Mouse (Mus musculus) embryonic facial prominence, embryonic 13.5 days (tissue): ENCODE results near the gene Zcchc4. TPM values are rescaled to one million over a fixed set of nuclear protein-coding genes. Genes with fewer than 3 reads are reported as not detected.

Source experiments
- ATAC-seq: fragments of 200-750 bp; cut with Nextera tagmentation; 2 replicates; pipeline ENCODE4 v1.8.0; 2017; ENCODE audit warnings: low read depth; ENCODE audit not compliant: insufficient number of reproducible peaks, insufficient read depth, low FRiP score, low TSS enrichment
- H3K27ac ChIP-seq: fragments of 300-500 bp; sonication (generic); 2 replicates; pipeline ENCODE4 v1.5.1; 2015; ENCODE audit warnings: moderate library complexity, mild to moderate bottlenecking, inconsistent platforms
- H3K27me3 ChIP-seq: fragments of 300-500 bp; sonication (generic); 2 replicates; pipeline ENCODE4 v1.6.1; 2015; ENCODE audit warnings: mild to moderate bottlenecking, inconsistent platforms
- H3K36me3 ChIP-seq: fragments of 300-500 bp; sonication (generic); 2 replicates; pipeline ENCODE4 v1.6.1; 2015; ENCODE audit warnings: mild to moderate bottlenecking, inconsistent platforms
- H3K4me1 ChIP-seq: fragments of 300-500 bp; sonication (generic); 2 replicates; pipeline ENCODE4 v1.6.1; 2015; ENCODE audit warnings: inconsistent platforms
- H3K4me2 ChIP-seq: fragments of 300-500 bp; sonication (generic); 2 replicates; pipeline ENCODE4 v1.6.1; 2015; ENCODE audit warnings: moderate library complexity, mild to moderate bottlenecking, inconsistent platforms
- H3K4me3 ChIP-seq: fragments of 300-500 bp; sonication (generic); 2 replicates; pipeline ENCODE4 v1.5.1; 2015; ENCODE audit warnings: mild to moderate bottlenecking, inconsistent platforms
- H3K9ac ChIP-seq: fragments of 300-500 bp; sonication (generic); 2 replicates; pipeline ENCODE4 v1.6.1; 2015; ENCODE audit warnings: mild to moderate bottlenecking, inconsistent platforms
- H3K9me3 ChIP-seq: fragments of 300-500 bp; sonication (generic); 2 replicates; pipeline ENCODE4 v1.6.1; 2016; ENCODE audit warnings: inconsistent platforms
- WGBS: fragments of 180-500 bp; shearing (Covaris S2); methylation state at CpG from one replicate; pipeline ENCODE4 v1.1.7; 2015; ENCODE audit warnings: mixed read lengths; 5-methylcytosine and 5-hydroxymethylcytosine counted together
- polyA plus RNA-seq: library from polyadenylated mRNA; unstranded; fragments of >200 nt; fragmentation: Nextera tagmentation; extraction: Ambion mirVana; gene quantifications from 2 replicates; pipeline ENCODE4 v1.2.1, GENCODE M21; 2015

Gene Zcchc4
- polyA plus RNA-seq, 1 experiment from 2014 or later = 20.0 TPM

DNA sequence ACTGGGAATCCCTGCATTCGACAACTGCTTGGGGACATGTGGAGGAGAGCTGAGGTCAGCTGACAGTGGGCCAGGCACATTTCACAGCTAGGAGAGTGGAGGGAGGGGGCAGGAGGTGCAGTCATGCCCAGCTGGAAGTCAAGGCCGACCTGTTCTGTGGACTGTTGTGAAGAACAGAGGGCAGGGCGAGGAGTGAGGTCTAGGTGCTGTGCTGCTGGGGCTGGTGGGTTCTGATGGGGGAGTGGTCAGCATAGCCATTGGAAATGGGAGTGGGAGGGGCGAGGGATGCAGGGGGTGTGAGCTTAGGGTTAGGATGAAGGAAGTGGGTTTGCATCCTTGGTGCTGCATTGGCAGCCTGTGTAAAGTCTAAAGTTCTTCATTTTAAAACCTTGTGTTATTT lies 30.6 kb downstream of the Zcchc4 start:
- Histone ChIP-seq H3K9ac (no peak overlapping the region), H3K36me3 (peaks cover 40% of the 10 kb centered on the region), H3K9me3 (no peaks in the 10 kb centered on the region), H3K4me1 (peaks cover 8% of the 10 kb centered on the region; the same call in 1 of the 2 replicates), H3K4me3 (no peak overlapping the region), H3K4me2 (no peak overlapping the region), H3K27me3 (no peaks in the 10 kb centered on the region), H3K27ac (no peak overlapping the region)
- 75% methylated on average over 4 of the region's 4 CpGs for WGBS
- no peak for ATAC-seq

DNA sequence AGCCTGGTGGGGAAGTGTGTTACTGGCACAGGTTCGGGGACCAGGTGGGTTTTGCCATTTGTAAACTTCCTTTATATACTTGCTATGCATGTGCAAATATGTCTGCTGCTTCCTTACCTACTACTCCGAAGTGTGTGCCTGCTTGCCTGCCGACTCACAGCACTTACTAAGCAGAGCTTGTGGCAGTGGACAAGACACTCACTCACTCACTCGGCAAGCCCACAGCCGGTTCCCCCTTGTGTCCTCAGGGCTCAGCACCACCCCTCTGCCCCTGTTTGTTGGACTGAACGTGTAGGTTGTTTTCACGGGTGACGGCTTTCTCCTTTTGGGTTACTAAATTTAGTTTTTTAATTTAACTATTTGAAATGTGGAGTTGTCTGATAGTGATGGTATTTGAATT lies 31.1 kb downstream of the Zcchc4 start:
- no peak for ATAC-seq

DNA sequence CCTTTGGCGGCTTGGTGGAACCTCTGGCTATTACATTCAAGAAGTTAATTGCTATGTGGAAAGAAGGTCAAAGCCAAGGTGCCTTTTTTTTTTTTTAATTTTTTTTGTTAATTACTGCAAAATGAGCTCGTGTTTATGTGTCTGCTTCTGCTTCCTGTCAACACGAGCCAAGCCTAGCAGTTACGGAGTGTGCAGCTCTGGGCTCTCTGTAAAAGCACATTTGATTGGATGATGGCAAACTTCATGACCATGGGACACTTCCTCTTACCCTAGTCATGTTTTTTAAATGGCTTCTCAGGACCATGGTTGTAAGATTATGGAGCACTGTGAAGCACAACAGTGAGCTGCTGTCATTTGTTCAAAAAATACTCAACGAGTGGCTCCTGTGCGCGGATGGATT lies 31.8 kb downstream of the Zcchc4 start:
- 69% methylated on average over 7 of the region's 7 CpGs for WGBS
- no peak for ATAC-seq
- peaks cover 46% of the 10 kb centered on the region for H3K36me3 ChIP-seq

More for the DNA sequence above, 31.1 kb downstream of the Zcchc4 start:
- no peaks in the 10 kb centered on the region for H3K9me3 ChIP-seq
- no peak overlapping the region for H3K27ac ChIP-seq
- no peak overlapping the region for H3K9ac ChIP-seq
- H3K4me3 ChIP-seq = no peak overlapping the region
- WGBS = 58% methylated on average over 8 of the region's 8 CpGs
- H3K4me1 ChIP-seq = peaks cover 8% of the 10 kb centered on the region; the same call in 1 of the 2 replicates
- peaks cover 44% of the 10 kb centered on the region for H3K36me3 ChIP-seq
- no peaks in the 10 kb centered on the region for H3K27me3 ChIP-seq
- H3K4me2 ChIP-seq = no peak overlapping the region

DNA sequence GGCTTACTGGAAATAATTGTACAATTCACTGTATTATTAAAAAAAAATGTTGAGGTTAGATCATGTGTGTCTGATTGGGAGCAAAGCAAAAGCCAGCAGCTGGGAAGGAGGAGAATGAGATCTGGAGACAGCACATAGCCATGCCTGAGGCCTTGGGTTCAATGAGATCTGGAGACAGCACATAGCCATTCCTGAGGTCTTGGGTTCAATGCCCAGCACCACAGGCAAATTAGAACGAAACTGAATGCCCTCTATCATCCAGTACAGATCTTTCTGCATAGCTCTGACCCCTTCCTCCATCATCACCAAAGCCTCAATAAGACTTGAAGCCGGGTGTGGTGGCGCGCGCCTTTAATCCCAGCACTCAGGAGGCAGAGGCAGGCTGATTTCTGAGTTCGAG lies 35.2 kb downstream of the Zcchc4 start:
- H3K36me3 ChIP-seq = peaks cover 50% of the 10 kb centered on the region
- no peak overlapping the region for H3K4me2 ChIP-seq
- H3K9ac ChIP-seq = no peak overlapping the region
- WGBS = over 99% methylated on average over 6 of the region's 6 CpGs
- peaks cover 8% of the 10 kb centered on the region; the same call in 1 of the 2 replicates for H3K4me1 ChIP-seq
- no peak for ATAC-seq
- H3K9me3 ChIP-seq = no peaks in the 10 kb centered on the region
- H3K4me3 ChIP-seq = no peak overlapping the region
- H3K27ac ChIP-seq = no peak overlapping the region
- no peaks in the 10 kb centered on the region for H3K27me3 ChIP-seq

More for the DNA sequence above, 31.8 kb downstream of the Zcchc4 start:
- Histone ChIP-seq H3K4me1 (peaks cover 8% of the 10 kb centered on the region; the same call in 1 of the 2 replicates), H3K4me3 (no peak overlapping the region), H3K27ac (no peak overlapping the region), H3K9ac (no peak overlapping the region), H3K4me2 (no peak overlapping the region), H3K27me3 (no peaks in the 10 kb centered on the region), H3K9me3 (no peaks in the 10 kb centered on the region)

DNA sequence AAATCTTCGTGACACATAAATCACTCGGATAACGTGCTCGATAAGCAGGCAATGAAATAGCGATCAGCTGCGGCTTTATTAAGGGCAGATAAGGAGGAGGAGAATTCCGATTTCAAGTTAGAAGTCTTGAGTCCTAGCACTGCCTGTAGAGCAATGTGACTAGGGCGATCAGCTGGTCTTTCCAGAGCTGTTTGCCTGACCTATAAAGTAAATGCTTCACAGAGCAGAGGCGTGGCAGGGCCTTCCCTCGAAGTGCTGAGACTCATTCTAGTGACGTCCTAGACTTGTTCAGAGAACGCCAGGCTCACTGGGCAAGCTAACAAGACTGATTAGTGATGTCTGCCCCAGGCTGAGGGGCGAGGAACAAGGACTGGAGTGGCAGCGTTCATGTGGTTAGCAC lies 35.8 kb downstream of the Zcchc4 start:
- H3K4me2 ChIP-seq = no peak overlapping the region
- H3K27ac ChIP-seq = no peak overlapping the region
- H3K4me1 ChIP-seq = peaks cover 8% of the 10 kb centered on the region; the same call in 1 of the 2 replicates
- H3K27me3 ChIP-seq = no peaks in the 10 kb centered on the region
- H3K9me3 ChIP-seq = no peaks in the 10 kb centered on the region
- H3K36me3 ChIP-seq = peaks cover 54% of the 10 kb centered on the region
- no peak overlapping the region for H3K4me3 ChIP-seq
- ATAC-seq = no peak
- WGBS = 90% methylated on average over 14 of the region's 14 CpGs
- H3K9ac ChIP-seq = no peak overlapping the region

DNA sequence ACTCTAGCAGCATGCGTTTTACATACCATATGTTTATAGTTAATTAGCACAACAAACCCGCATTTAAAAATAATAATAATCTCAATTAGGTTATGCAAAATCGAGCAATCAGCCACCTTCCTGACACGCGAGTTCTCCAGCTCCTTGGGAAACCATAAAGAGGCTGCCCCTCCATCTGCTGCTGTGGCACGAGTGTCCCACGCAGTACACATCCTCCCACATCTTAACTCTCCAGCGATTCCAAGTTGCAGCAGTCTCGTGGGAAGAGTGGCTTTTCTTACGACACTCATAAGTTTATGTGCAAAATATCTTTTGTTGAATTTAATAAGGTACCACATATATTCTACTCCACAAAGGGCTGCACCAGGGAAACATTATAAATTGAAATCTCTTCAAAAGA lies 37.2 kb downstream of the Zcchc4 start:
- WGBS = 88% methylated on average over 10 of the region's 10 CpGs
- no peaks in the 10 kb centered on the region for H3K27me3 ChIP-seq
- no peak overlapping the region for H3K9ac ChIP-seq
- no peaks in the 10 kb centered on the region for H3K9me3 ChIP-seq
- H3K4me3 ChIP-seq = no peak overlapping the region
- no peak overlapping the region for H3K4me2 ChIP-seq
- H3K4me1 ChIP-seq = no peaks in the 10 kb centered on the region
- H3K27ac ChIP-seq = no peak overlapping the region
- peaks cover 66% of the 10 kb centered on the region for H3K36me3 ChIP-seq
- no peak for ATAC-seq

DNA sequence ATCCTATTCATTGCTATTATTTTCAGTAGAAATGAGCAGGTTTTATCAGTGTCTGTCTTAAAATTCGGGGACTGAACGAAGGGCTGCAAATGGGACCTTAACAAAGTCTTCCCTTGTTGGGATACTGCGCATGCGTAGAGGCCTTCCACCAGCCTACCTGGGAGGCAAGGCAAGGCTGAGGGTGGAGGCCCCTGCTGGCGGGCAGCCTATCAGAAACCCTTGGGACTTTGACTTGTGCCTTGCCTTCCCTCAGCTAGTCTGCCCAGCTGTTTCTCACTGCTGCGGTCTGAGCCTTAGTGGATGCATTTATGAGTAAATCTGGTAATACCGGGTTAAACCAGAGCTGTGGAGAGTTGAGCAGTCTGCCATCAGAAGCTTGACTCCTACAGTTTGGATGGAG lies 38.1 kb downstream of the Zcchc4 start:
- peaks cover 59% of the 10 kb centered on the region for H3K36me3 ChIP-seq

DNA sequence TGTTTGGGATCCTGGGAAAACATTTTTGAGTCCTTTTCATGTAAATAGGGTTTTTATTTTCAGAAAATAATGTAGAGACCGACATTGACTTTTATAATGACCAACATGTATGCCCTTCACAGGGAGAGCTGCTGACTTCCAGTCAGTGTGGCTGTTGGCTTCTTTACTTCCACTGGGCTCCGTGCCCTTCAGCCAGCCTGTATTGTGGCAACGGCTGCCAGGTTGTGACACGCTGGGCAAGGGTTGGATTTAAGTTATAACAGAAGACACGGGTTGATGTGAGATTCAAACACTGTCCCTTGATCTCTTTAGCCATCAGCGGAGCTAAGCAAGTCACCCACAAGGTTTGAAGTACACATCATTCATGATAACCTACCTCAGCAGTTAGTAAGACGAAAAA lies 43.5 kb downstream of the Zcchc4 start:
- H3K36me3 ChIP-seq = peaks cover 50% of the 10 kb centered on the region

More for the DNA sequence above, 38.1 kb downstream of the Zcchc4 start:
- Histone ChIP-seq H3K4me3 (no peak overlapping the region), H3K27ac (no peak overlapping the region), H3K9ac (no peak overlapping the region), H3K4me1 (no peaks in the 10 kb centered on the region), H3K4me2 (no peak overlapping the region), H3K9me3 (no peaks in the 10 kb centered on the region), H3K27me3 (no peaks in the 10 kb centered on the region)
- ATAC-seq = no peak
- 92% methylated on average over 7 of the region's 7 CpGs for WGBS

DNA sequence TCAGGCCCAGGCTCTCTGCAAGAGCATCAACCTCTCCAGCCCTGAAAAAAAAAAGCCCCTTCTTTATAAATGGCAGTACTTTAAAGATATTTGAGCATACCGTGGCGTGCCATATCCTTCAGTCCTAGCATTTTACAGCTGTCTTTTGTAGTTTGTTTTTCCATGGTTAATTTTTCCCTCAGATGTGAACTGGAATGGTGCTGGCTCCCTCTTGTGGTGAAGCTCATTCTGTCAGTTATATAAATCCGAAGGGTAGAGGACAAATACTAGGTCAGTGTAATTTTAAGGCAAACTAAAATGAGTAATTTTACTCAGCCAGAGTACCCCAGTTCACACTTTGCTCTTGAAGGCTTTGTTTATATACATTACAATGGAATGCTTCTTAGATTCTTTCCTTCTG lies 46.5 kb downstream of the Zcchc4 start:
- no peak overlapping the region for H3K4me3 ChIP-seq
- no peak overlapping the region for H3K27ac ChIP-seq
- ATAC-seq = no peak
- no peaks in the 10 kb centered on the region for H3K9me3 ChIP-seq
- no peaks in the 10 kb centered on the region for H3K4me1 ChIP-seq
- H3K36me3 ChIP-seq = peaks cover 41% of the 10 kb centered on the region
- whole genome bisulfite sequencing = 24% methylated on average over 3 of the region's 3 CpGs
- H3K27me3 ChIP-seq = no peaks in the 10 kb centered on the region
- H3K9ac ChIP-seq = no peak overlapping the region
- no peak overlapping the region for H3K4me2 ChIP-seq

More for the DNA sequence above, 43.5 kb downstream of the Zcchc4 start:
- 90% methylated on average over 7 of the region's 7 CpGs for WGBS
- Histone ChIP-seq H3K9ac (no peak overlapping the region), H3K4me1 (no peaks in the 10 kb centered on the region), H3K9me3 (no peaks in the 10 kb centered on the region), H3K27me3 (no peaks in the 10 kb centered on the region), H3K4me3 (no peak overlapping the region), H3K4me2 (no peak overlapping the region), H3K27ac (no peak overlapping the region)
- ATAC-seq = no peak

DNA sequence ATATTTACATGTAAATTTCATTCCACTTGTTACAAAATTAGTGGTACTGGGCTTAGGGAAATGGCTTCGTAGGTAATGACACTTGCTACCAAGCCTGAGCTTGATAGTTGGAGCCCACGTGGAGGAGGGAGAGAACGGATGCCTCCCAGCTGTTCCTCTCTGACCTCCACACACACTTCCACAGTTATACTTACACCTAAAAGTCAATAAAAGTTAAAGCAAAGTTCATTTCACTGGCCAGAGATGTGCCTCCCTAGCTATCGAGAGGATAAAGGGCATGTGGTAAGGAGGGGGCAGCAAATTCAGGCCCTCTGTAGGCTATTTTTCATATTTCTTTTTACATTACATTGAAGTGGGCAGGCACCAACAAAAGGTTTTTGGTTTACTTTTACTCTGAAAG lies 52.7 kb downstream of the Zcchc4 start:
- Histone ChIP-seq H3K9ac (no peak overlapping the region), H3K4me3 (no peak overlapping the region), H3K36me3 (peaks cover 18% of the 10 kb centered on the region), H3K27me3 (no peaks in the 10 kb centered on the region), H3K4me2 (no peak overlapping the region), H3K9me3 (no peaks in the 10 kb centered on the region), H3K27ac (no peak overlapping the region), H3K4me1 (peaks cover 2% of the 10 kb centered on the region; the same call in 1 of the 2 replicates)
- WGBS = 83% methylated on average over 4 of the region's 4 CpGs
- ATAC-seq = no peak

DNA sequence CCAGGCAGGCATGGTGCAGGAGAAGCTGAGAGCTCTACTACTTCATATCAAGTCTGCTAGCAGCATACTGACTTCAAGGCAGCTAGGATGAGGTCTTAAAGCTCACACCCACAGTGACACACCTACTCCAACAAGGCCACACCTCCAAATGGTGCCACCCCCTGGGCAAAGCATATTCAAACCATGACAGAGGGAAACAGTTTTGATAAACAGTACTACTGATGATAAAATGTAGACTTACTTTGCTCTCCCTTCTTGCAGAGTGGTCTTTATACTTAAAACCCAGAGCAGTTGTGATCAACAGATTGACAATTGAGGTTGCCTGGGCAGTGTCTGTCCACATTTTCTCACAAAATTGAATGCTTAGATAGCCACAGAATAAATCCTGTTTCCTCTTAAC lies 57.8 kb downstream of the Zcchc4 start:
- Histone ChIP-seq H3K9ac (peak overlapping the region; percentile 69; the same call in 1 of the 2 replicates), H3K27me3 (no peaks in the 10 kb centered on the region), H3K4me1 (peaks cover 26% of the 10 kb centered on the region), H3K4me2 (peak overlapping the region; percentile 72), H3K36me3 (peaks cover 16% of the 10 kb centered on the region), H3K4me3 (peak overlapping the region; percentile 79), H3K27ac (peak overlapping the region; percentile 94), H3K9me3 (no peaks in the 10 kb centered on the region)
- no peak for ATAC-seq

DNA sequence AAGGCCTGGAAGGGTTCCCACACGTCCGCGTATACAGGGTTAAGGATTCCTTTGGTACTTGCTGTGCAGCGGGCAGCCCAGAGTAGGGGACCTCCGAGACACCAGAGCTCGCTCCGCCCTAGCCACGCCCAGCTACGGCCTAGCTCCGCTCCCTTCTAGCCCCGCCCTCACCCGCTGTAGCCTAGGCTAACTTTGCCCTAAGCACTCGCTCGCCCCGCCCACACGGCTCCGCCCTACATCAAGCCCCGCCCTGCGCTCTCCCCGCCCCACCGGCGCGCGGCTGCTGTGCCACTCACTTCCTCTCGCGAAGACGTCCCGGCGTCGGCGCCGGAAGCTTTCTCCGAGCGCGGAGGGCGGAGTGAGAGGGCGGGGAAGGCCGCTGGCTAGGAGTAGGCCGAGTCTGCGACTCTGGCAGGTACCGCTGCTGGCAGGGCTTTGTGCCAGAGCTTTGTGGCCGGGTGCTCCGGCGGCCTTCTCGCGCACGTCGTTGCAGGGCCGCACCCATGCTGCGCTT lies 58.6 kb downstream of the Zcchc4 start, which contains the start of gene Anapc4:
Gene Anapc4 (plus strand): TSS at position 252 of the 514 bp plus-strand sequence.
- Histone ChIP-seq H3K4me3 (peak within 1 kb of the TSS; percentile 79), H3K9me3 (no peaks in the 10 kb centered on the region), H3K36me3 (peaks cover 24% of the 10 kb centered on the region), H3K27me3 (no peaks in the 10 kb centered on the region), H3K4me2 (peak within 1 kb of the TSS; percentile 72), H3K27ac (peak within 1 kb of the TSS; percentile 94), H3K9ac (peak within 1 kb of the TSS; percentile 91), H3K4me1 (peaks cover 26% of the 10 kb centered on the region)
- under 1% methylated on average over 48 of the region's 50 CpGs for WGBS
- peak; percentile 99 for ATAC-seq
